Mouse (Mus musculus) gastrocnemius, postnatal 14 days (tissue): Measurements from ENCODE around the gene Ppp1r21. TPM values are rescaled to one million over a fixed set of nuclear protein-coding genes. Genes with fewer than 3 reads are reported as not detected.

ENCODE experiments used
- DNase-seq: peaks from one replicate; pipeline ENCODE4 v3.0.0; 2021; ENCODE audit warnings: mixed read lengths
- intact Hi-C: fragments of 180-260 bp; cut with DNase I; formaldehyde crosslinking; loops from one replicate; pipeline ENCODE4 v1.15.1; 2025; ENCODE audit warnings: low total_unique reads
- long read RNA-seq, 2 experiments: library from polyadenylated mRNA; stranded (forward); transcript quantifications; one replicate each; pipeline ENCODE4 v2.0.0; 2021
- total RNA-seq, 2 experiments: library from RNA; stranded (reverse); gene quantifications; 2 replicates each; pipeline ENCODE4 v1.2.3; 2021

The Ppp1r21 gene
- 1 to 10 TPM; 6.1 to 6.6 TPM for total RNA-seq
- long read RNA-seq, experiment 1, partial matches to known transcripts = 1 of 4 reads
- long read RNA-seq, experiment 1, other reads (novel, unspliced or antisense) = 0 of 4 reads
- long read RNA-seq, experiment 2, partial matches to known transcripts = 0 of 4 reads
- long read RNA-seq, experiment 2, other reads (novel, unspliced or antisense) = 0 of 4 reads

- peak; percentile 99 for DNase-seq
- intact Hi-C loops = loop anchor here (10.0 kb wide), 1 partner anchor 205 kb away; no protein-coding TSS in a partner anchor
Measured at GRCm38 (mm10) chr17:88529519-88530235, at the start of gene Ppp1r21. Gene Ppp1r21 (plus strand): TSS chr17:88530118.

DNA sequence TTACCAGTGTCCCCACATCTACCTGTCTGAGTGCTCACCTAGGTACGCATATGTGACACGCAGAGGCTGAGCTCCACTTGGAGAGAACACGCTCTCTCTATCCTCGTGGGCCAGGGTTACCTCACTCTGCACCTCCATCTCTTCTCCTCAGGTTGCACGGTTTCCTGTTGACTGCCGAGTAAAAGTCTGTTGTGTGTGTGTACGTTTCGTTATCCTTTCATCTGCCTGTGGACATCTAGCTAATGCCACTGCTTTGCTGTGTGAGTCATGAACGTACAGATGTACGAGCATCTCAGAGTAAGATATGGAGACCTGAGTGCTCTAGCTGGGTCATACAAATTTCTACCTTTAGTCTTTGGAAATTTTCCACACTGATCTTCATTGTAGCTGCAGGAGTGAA is 49.5 kb upstream of the Ppp1r21 start:
- intact Hi-C loops = no loop called here
- no peak for DNase-seq

GRCm38 (mm10) chr17:88481062-88481461 is 48.9 kb upstream of the Ppp1r21 start:
- intact Hi-C loops = no loop called here
- DNase-seq = no peak

- intact Hi-C loops = no loop called here
- DNase-seq = no peak
Measured at GRCm38 (mm10) chr17:88481587-88481986, 48.3 kb upstream of the Ppp1r21 start.

DNA sequence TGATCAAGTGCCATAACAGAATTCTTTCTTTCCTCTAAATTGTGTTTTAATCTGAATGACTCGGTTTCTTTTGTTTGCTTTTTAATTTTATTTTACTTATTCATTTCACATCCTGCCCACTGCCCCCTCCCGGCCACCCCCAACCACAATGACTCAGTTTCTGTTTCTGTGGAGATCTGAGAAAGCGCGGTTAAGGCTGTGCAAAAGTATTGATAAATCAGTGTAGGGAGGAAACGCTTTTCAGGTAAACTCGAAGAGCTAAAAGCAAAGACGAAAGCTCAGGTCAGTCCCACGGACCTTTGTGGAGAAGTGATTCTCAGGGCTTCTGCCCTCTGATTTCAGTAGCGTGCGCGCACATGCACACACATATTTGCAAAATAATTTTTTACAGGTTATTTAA is 45.4 kb upstream of the Ppp1r21 start:
- intact Hi-C loops = no loop called here
- DNase-seq = no peak

GRCm38 (mm10) chr17:88484951-88485350 is 45.0 kb upstream of the Ppp1r21 start:
- intact Hi-C loops = no loop called here
- DNase-seq = no peak

GRCm38 (mm10) chr17:88490546-88490945 is 39.4 kb upstream of the Ppp1r21 start:
- intact Hi-C loops = no loop called here
- no peak for DNase-seq

GRCm38 (mm10) chr17:88491366-88492106 is 38.4 kb upstream of the Ppp1r21 start:
- intact Hi-C loops = no loop called here
- DNase-seq = no peak

- intact Hi-C loops = no loop called here
- no peak for DNase-seq
Measured at GRCm38 (mm10) chr17:88492107-88492460, 37.8 kb upstream of the Ppp1r21 start.

DNA sequence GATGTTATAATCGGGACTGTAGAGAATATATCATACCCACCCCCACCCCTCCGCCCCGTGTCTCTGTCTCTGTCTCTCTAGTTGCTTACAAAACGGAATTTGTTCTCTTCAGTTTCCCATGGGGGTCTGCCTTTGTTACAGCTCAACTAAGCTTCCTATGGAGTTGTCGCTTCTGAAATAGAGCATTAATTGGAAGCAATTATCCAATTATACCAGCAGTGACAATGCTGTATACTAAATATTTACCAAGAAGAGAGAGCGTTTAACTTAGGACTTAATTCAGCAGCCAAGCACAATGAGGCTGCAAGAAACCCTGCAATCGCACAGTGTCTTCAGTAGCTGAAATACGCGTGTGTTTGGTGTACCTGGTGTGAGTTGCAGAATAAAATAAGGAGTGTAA is 36.4 kb upstream of the Ppp1r21 start:
- intact Hi-C loops = no loop called here
- no peak for DNase-seq

DNA sequence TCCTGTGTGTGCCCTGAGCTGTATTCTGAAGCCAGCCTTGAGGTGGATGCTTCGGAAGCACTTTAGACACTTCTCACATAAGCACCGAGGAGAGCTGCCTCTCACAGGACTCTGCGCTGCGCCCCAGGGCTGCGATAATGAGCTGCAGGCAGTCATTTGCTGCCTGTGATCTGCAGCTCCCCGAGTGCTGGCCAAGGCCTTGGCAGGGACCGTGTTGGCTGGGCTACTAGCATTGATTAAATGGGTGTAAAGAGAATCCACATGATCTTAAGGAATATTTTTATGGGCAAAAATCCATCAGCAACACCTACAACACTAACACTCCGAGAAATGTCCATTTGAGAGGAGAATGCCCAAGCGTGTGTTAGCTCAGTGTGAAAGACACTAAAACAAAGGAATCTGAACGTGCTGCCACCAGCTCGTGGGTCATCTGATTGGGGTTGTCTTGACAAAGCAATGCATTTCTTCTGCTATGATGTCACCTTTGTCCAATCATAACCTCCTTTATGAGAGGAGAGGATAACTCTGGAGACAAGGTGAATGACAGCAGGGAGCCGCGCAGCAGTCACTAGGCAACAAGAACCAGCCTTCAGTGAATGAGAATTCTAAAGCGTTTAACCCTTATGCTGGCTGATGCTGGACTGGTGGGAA is 35.7 kb upstream of the Ppp1r21 start:
- DNase-seq = no peak

DNA sequence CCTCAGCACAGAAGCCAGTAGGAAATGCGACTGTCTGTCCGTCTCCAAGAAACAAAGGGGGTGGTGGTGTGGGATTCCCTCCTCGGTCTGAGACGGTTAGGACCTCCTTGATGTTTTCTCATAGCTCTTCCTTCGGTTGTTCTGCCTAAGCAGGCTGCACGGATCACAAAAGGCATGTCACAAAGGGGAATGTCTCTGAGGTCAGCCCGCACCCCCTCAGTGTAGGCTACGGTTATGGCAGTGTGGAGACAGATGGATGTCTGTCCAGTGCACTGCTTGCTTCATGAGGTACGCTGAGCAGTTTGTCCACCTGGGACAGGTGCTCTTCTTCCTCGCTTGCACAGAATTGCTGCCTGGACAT is 35.2 kb upstream of the Ppp1r21 start:
- DNase-seq = no peak
- intact Hi-C loops = no loop called here

More for the DNA sequence above, 35.7 kb upstream of the Ppp1r21 start:
- intact Hi-C loops = no loop called here

DNA sequence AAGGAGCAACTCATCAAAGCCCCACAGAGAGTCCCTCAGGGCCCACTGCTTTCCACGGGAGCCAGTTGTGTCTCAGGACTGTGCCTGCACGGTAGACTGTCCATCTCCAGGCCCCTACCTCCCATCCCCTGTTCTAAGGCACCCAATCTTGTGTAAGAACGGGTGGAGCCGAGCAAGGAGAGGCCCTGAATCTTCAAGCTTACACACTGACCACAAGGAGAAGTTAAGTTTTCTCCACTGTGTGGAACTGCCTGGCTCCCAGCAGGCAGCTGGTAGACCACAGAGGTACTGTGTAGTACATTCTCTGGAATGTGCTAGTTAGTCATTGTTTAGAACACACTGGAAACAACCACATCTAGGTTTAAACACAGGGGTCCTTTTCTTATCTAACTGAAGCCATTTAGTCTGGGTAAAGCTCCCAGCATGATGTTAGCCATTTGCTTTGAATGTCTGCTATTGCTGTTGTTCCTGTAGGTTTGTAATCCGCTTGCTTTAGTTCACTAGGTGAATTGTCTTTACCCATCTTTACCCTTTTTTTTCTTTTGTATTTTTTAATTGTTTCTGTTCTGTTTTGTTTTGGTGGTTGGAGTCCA is 31.7 kb upstream of the Ppp1r21 start:
- intact Hi-C loops = no loop called here

GRCm38 (mm10) chr17:88504056-88504455 is 25.9 kb upstream of the Ppp1r21 start:
- no peak for DNase-seq
- intact Hi-C loops = no loop called here

More for the DNA sequence above, 31.7 kb upstream of the Ppp1r21 start:
- DNase-seq = no peak

- intact Hi-C loops = no loop called here
- no peak for DNase-seq
Measured at GRCm38 (mm10) chr17:88505275-88505723, 24.6 kb upstream of the Ppp1r21 start.

DNA sequence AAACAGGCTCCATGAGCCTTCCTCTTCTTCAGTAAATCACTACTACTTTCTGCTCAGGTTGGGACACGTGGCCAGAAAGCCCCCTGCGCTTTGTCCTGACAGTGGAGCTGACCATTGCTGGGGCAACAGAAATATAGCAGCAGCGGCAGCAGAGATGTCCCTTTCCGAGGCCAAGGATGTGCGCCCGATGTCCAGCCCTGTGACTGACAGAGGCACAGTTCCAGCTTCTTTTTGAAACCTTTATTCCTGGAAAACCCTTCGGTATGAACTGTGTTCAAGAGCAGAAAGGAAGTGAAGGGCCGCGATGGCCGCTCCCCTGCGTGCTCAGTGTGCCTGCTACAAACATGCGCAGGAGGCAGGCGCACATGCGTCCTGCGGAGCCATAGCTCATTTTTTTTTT is 24.0 kb upstream of the Ppp1r21 start:
- DNase-seq = no peak
- intact Hi-C loops = no loop called here

DNA sequence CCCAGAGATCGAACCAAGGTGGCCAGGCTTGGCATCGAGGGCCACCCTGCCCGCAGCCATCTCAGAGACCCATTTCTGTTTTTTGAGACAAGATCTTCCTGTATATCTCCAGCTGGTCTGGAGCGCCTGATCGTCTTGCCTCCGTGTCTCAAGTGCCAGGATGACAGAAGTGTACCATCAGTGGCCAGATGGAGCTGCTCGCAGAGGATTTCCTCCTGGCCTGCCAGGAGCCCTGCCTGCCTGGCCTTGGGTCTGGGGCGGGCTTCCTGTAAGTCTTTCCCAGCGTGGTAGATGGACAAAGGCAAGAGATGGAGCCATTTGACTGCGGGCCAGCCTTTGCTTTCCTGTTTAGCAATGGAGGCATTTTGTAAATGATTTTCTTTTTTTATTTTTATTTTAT is 22.5 kb upstream of the Ppp1r21 start:
- intact Hi-C loops = no loop called here
- DNase-seq = no peak

DNA sequence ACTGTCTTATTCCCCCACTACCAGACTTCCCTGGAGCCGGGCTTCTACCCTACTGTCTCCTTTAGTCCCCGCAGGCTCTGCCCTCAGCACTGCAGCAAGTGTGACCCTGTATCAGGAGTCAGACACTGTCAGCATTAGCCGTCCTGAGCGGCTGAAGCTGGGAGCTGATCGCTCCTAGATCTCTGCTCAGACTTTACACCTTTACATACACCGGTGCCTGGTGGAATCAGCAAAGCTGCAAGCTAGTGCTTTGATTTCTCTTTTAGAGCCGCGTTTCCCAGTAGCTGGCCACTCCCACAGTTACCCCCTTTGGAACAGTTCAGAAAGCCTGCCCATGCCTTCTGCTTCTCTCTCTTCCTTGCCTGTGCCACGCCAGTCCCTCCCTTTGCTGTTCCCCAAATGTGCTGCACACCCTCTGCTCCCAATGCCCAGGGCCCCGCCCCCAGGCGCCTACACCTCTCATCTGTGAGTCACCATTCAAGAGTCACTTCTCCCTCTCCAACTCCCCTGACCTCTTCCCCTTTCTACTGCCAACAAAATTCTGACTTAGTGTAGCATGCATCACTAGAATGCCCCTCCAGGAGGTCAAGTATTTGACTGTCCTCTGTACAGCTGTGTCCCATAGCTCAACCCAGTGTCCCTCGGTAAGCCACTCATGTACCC is 20.9 kb upstream of the Ppp1r21 start:
- intact Hi-C loops = no loop called here
- DNase-seq = peak; percentile 55

- DNase-seq = no peak
- intact Hi-C loops = loop anchor here (5.0 kb wide), 1 partner anchor 253 kb away; no protein-coding TSS in a partner anchor
Measured at GRCm38 (mm10) chr17:88509999-88510398, 19.9 kb upstream of the Ppp1r21 start.
